ENCODE assay signal across 21 mouse cellular contexts in genomic region chr8:75103376-75103878, GRCm38 (mm10). TPM values are rescaled to one million over a fixed set of nuclear protein-coding genes. Genes with fewer than 3 reads are reported as not detected.
A peak's percentile ranks its signal among the peaks of the same experiment; 100 is the strongest.
DNase-seq lines count a peak whose midpoint lies in the region; ATAC-seq and TF ChIP-seq lines count a peak whose summit lies in the region.
"Had no signal": no experiment of that assay in that cellular context is flagged by ENCODE, and none has a peak within 500 bp of the region (broad histone marks: within the 10 kb centered on the region; RNA-seq: fewer than 3 reads in every experiment).

No protein-coding gene starts in this region.

- CTCF ChIA-PET in Patski (lab: Charles Lee) = no interaction called here

- TF ChIP-seq CTCF in Patski (IDR thresholded peaks at IDR 0.05) = no peak

- no peak overlapping the region for H3K9ac ChIP-seq in hindbrain, embryonic 12.5 days
- no peak overlapping the region for H3K9ac ChIP-seq in hindbrain, embryonic 13.5 days
- no peak overlapping the region for H3K9ac ChIP-seq in midbrain, embryonic 11.5 days (ENCODE audit: low read length)
- no peak overlapping the region for H3K9ac ChIP-seq in midbrain, embryonic 14.5 days (replicated peaks; ENCODE audit: low read length)
- H3K9ac ChIP-seq: embryonic facial prominence, embryonic 15.5 days; limb, embryonic 13.5 days had no signal

- intact Hi-C loops in heart, postnatal 10 days (cut with DNase I) = no loop called here

- H3K4me1 ChIP-seq in heart, embryonic 10.5 days = peaks cover 14% of the 10 kb centered on the region
- H3K4me1 ChIP-seq in hindbrain, embryonic 12.5 days = no peaks in the 10 kb centered on the region
- peaks cover 5% of the 10 kb centered on the region for H3K4me1 ChIP-seq in hindbrain, embryonic 13.5 days (replicated peaks)
- H3K4me1 ChIP-seq in midbrain, embryonic 11.5 days (ENCODE audit: control insufficient read depth, insufficient read depth, low read length) = no peaks in the 10 kb centered on the region; the same call in 1 of the 2 replicates
- no peaks in the 10 kb centered on the region for H3K4me1 ChIP-seq in midbrain, embryonic 14.5 days (ENCODE audit: control insufficient read depth, insufficient read depth, low read length)
- H3K4me1 ChIP-seq: embryonic facial prominence, embryonic 15.5 days had no signal

- peak overlapping the region; percentile 73 for H3K27ac ChIP-seq in heart, embryonic 10.5 days
- H3K27ac ChIP-seq in hindbrain, embryonic 12.5 days = peak overlapping the region; percentile 30; the same call in 1 of the 2 replicates
- no peak overlapping the region for H3K27ac ChIP-seq in hindbrain, embryonic 13.5 days
- no peak overlapping the region for H3K27ac ChIP-seq in midbrain, embryonic 11.5 days (ENCODE audit: low read depth, low read length)
- H3K27ac ChIP-seq in midbrain, embryonic 14.5 days (replicated peaks; ENCODE audit: low read depth, low read length) = no peak overlapping the region
- H3K27ac ChIP-seq: embryonic facial prominence, embryonic 15.5 days; limb, embryonic 13.5 days; stomach, postnatal 0 days had no signal

- H3K36me3 ChIP-seq in heart, embryonic 10.5 days = peaks cover 26% of the 10 kb centered on the region
- 0 out of 2 replicates have a peak, but pooled peaks cover 3% of the 10 kb centered on the region for H3K36me3 ChIP-seq in hindbrain, embryonic 12.5 days
- H3K36me3 ChIP-seq in hindbrain, embryonic 13.5 days = no peaks in the 10 kb centered on the region
- H3K36me3 ChIP-seq in midbrain, embryonic 11.5 days (ENCODE audit: control insufficient read depth, insufficient read depth, low read length) = no peaks in the 10 kb centered on the region
- no peaks in the 10 kb centered on the region for H3K36me3 ChIP-seq in midbrain, embryonic 14.5 days (ENCODE audit: control insufficient read depth, insufficient read depth, low read length)

- no peaks in the 10 kb centered on the region for H3K27me3 ChIP-seq in heart, embryonic 10.5 days (ENCODE audit: insufficient read depth, poor library complexity, severe bottlenecking)
- no peaks in the 10 kb centered on the region for H3K27me3 ChIP-seq in hindbrain, embryonic 12.5 days
- H3K27me3 ChIP-seq in hindbrain, embryonic 13.5 days = no peaks in the 10 kb centered on the region
- H3K27me3 ChIP-seq in midbrain, embryonic 11.5 days (ENCODE audit: control insufficient read depth, insufficient read depth, low read length) = no peaks in the 10 kb centered on the region
- H3K27me3 ChIP-seq in midbrain, embryonic 14.5 days (ENCODE audit: control insufficient read depth, insufficient read depth, low read length) = no peaks in the 10 kb centered on the region
- no peaks in the 10 kb centered on the region for H3K27me3 ChIP-seq in Patski
- H3K27me3 ChIP-seq: CH12.LX; embryonic facial prominence, embryonic 15.5 days; limb, embryonic 13.5 days had no signal

- in situ Hi-C loops in Patski (cut with MboI; ENCODE audit: low pct_unique_long_range_greater_than_20kb) = no loop called here

- DNase-seq in heart, embryonic 10.5 days (ENCODE audit: low spot score) = no peak
- no peak for DNase-seq in heart, postnatal 10 days
- DNase-seq in midbrain, embryonic 11.5 days (ENCODE audit: low spot score, missing footprints) = no peak
- no peak for DNase-seq in midbrain, embryonic 14.5 days
- DNase-seq in Patski (ENCODE audit: low read depth, low spot score) = no peak
- DNase-seq: adrenal gland, postnatal 36 days; cerebellum, adult 11-12 months; cerebellum, postnatal 14 days; embryo, embryonic 11 days; kidney, adult 8-10 months; lung, postnatal 14 days; thymus, postnatal 14 days had no signal

- no peak overlapping the region for H3K4me3 ChIP-seq in heart, embryonic 10.5 days
- H3K4me3 ChIP-seq in hindbrain, embryonic 12.5 days = no peak overlapping the region
- no peak overlapping the region for H3K4me3 ChIP-seq in hindbrain, embryonic 13.5 days
- no peak overlapping the region for H3K4me3 ChIP-seq in midbrain, embryonic 11.5 days (ENCODE audit: low read depth, low read length)
- H3K4me3 ChIP-seq in midbrain, embryonic 14.5 days (replicated peaks; ENCODE audit: low read depth, low read length) = no peak overlapping the region
- H3K4me3 ChIP-seq: embryonic facial prominence, embryonic 15.5 days; limb, embryonic 13.5 days; megakaryocyte, embryonic 14.5 days had no signal

- ATAC-seq in hindbrain, embryonic 12.5 days (ENCODE audit: low FRiP score) = 0 out of 2 replicates have a peak, but pooled peaks have one; percentile 13
- no peak for ATAC-seq in hindbrain, embryonic 13.5 days (ENCODE audit: low FRiP score)
- peak; percentile 39 for ATAC-seq in midbrain, embryonic 11.5 days (ENCODE audit: low FRiP score)
- no peak for ATAC-seq in midbrain, embryonic 14.5 days (ENCODE audit: low FRiP score, low TSS enrichment)
- ATAC-seq in Patski = peak; percentile 23
- ATAC-seq in megakaryocyte-erythroid progenitor cell, adult 5-6 weeks (replicated peaks; ENCODE audit: low FRiP score, low TSS enrichment, poor library complexity, severe bottlenecking) = no peak
- ATAC-seq: inflammation-experienced regulatory T-cells, adult 6 months had no signal

- H3K4me2 ChIP-seq in hindbrain, embryonic 12.5 days (replicated peaks) = no peak overlapping the region
- no peak overlapping the region for H3K4me2 ChIP-seq in hindbrain, embryonic 13.5 days
- no peak overlapping the region for H3K4me2 ChIP-seq in midbrain, embryonic 11.5 days
- H3K4me2 ChIP-seq in midbrain, embryonic 14.5 days (ENCODE audit: low read length) = no peak overlapping the region
- H3K4me2 ChIP-seq: embryonic facial prominence, embryonic 15.5 days; limb, embryonic 13.5 days had no signal

- no peaks in the 10 kb centered on the region for H3K9me3 ChIP-seq in heart, embryonic 10.5 days
- no peaks in the 10 kb centered on the region for H3K9me3 ChIP-seq in hindbrain, embryonic 12.5 days (replicated peaks)
- H3K9me3 ChIP-seq in hindbrain, embryonic 13.5 days = no peaks in the 10 kb centered on the region
- no peaks in the 10 kb centered on the region for H3K9me3 ChIP-seq in midbrain, embryonic 11.5 days (ENCODE audit: control insufficient read depth, low read length)
- no peaks in the 10 kb centered on the region for H3K9me3 ChIP-seq in midbrain, embryonic 14.5 days (ENCODE audit: control insufficient read depth, low read length)
- H3K9me3 ChIP-seq: embryonic facial prominence, embryonic 15.5 days; limb, embryonic 13.5 days; megakaryocyte, embryonic 14.5 days had no signal

- 50% methylated on average over 8 of the region's 8 CpGs for WGBS in heart, embryonic 10.5 days
- 50% methylated on average over 8 of the region's 8 CpGs for WGBS in hindbrain, embryonic 12.5 days
- WGBS in hindbrain, embryonic 13.5 days = 49% methylated on average over 8 of the region's 8 CpGs
- 42% methylated on average over 8 of the region's 8 CpGs for WGBS in midbrain, embryonic 11.5 days
- 39% methylated on average over 8 of the region's 8 CpGs for WGBS in midbrain, embryonic 14.5 days

- POLR2A ChIA-PET in Patski (lab: Charles Lee) = no interaction called here

RNA-seq across cellular contexts. Expression of gene Mcm5, which starts 5.9 kb away (rescaled TPM):
- 161 and 195 TPM in 2 replicates for polyA plus RNA-seq in heart, embryonic 10.5 days (2016; fragmentation: Nextera tagmentation; extraction: Ambion mirVana)
- 10 to 100 TPM; 23.1 to 31.7 TPM for total RNA-seq in heart, postnatal 10 days (2021)
- 98.7 and 105 TPM in 2 replicates for polyA plus RNA-seq in hindbrain, embryonic 12.5 days (2016; fragmentation: Nextera tagmentation; extraction: Ambion mirVana)
- 41.2 and 42.7 TPM in 2 replicates for polyA plus RNA-seq in hindbrain, embryonic 13.5 days (2015; fragmentation: Nextera tagmentation; extraction: Ambion mirVana)
- polyA plus RNA-seq in midbrain, embryonic 11.5 days (2014; fragmentation: Nextera tagmentation; extraction: Ambion mirVana) = 175 and 195 TPM in 2 replicates
- polyA plus RNA-seq in midbrain, embryonic 14.5 days (2014; fragmentation: Nextera tagmentation; extraction: Ambion mirVana) = 24.7 and 34.6 TPM in 2 replicates
- polyA plus RNA-seq in Patski (2021) = 50.8 TPM
- total RNA-seq in megakaryocyte-erythroid progenitor cell, adult 5-6 weeks (2014; fragmentation: Nextera tagmentation) = 192 and 220 TPM in 2 replicates
- total RNA-seq in megakaryocyte-erythroid progenitor cell, adult 5-6 weeks (2017) = 224 and 361 TPM in 2 replicates

RNA-seq across cellular contexts. Expression of gene Hmox1, which starts 10.0 kb away (rescaled TPM):
- 19.9 and 28.3 TPM in 2 replicates for polyA plus RNA-seq in heart, embryonic 10.5 days (2016; fragmentation: Nextera tagmentation; extraction: Ambion mirVana)
- 10 to 100 TPM; 17.8 to 19.8 TPM for total RNA-seq in heart, postnatal 10 days (2021)
- polyA plus RNA-seq in hindbrain, embryonic 12.5 days (2016; fragmentation: Nextera tagmentation; extraction: Ambion mirVana) = 18.7 and 19.6 TPM in 2 replicates
- 13.7 and 16.6 TPM in 2 replicates for polyA plus RNA-seq in hindbrain, embryonic 13.5 days (2015; fragmentation: Nextera tagmentation; extraction: Ambion mirVana)
- 13.6 and 15.7 TPM in 2 replicates for polyA plus RNA-seq in midbrain, embryonic 11.5 days (2014; fragmentation: Nextera tagmentation; extraction: Ambion mirVana)
- polyA plus RNA-seq in midbrain, embryonic 14.5 days (2014; fragmentation: Nextera tagmentation; extraction: Ambion mirVana) = 1.8 and 5.8 TPM in 2 replicates
- polyA plus RNA-seq in Patski (2021) = 89.4 TPM
- 1.8 TPM in 1 of 2 replicates, not detected in the other for total RNA-seq in megakaryocyte-erythroid progenitor cell, adult 5-6 weeks (2014; fragmentation: Nextera tagmentation)
- total RNA-seq in megakaryocyte-erythroid progenitor cell, adult 5-6 weeks (2017) = 1.1 TPM in 1 of 2 replicates, not detected in the other

Comparison
In these comparisons a context has a peak if more than half of its experiments do, and no peak if none do; other contexts are left out.
1. H3K27ac ChIP-seq: peak in heart, embryonic 10.5 days (single experiment) and hindbrain, embryonic 12.5 days (single experiment); none in hindbrain, embryonic 13.5 days (single experiment), midbrain, embryonic 11.5 days (single experiment) and midbrain, embryonic 14.5 days (single experiment).
2. ATAC-seq: peak in hindbrain, embryonic 12.5 days (single experiment), midbrain, embryonic 11.5 days (single experiment) and Patski (single experiment); none in hindbrain, embryonic 13.5 days (single experiment), midbrain, embryonic 14.5 days (single experiment) and megakaryocyte-erythroid progenitor cell, adult 5-6 weeks (single experiment).